Mouse (Mus musculus) macrophage (primary cell): ENCODE measurements at regions not wholly inside any gene's neighbourhood (a gene's known extent, or its start where the extent isn't known, plus 50 kb on each side); places are given as distances from the start of the nearest gene placed in this dataset.
A peak's percentile ranks its signal among the peaks of the same experiment; 100 is the strongest.

Source experiments
- H3K27ac ChIP-seq: fragments of 350-480 bp; formaldehyde crosslinking; 2 replicates; pipeline ENCODE4 v1.9.0; 2021
- H3K36me3 ChIP-seq: fragments of 350-480 bp; formaldehyde crosslinking; 2 replicates; pipeline ENCODE4 v1.9.0; 2021; ENCODE audit errors: inconsistent target
- H3K4me3 ChIP-seq: fragments of 350-480 bp; formaldehyde crosslinking; 2 replicates; pipeline ENCODE4 v1.9.0; 2021; ENCODE audit errors: inconsistent target
- H3K79me2 ChIP-seq: fragments of 350-480 bp; formaldehyde crosslinking; 2 replicates; pipeline ENCODE4 v1.9.0; 2021; ENCODE audit errors: inconsistent target
- WGBS: methylation state at CpG from one replicate; pipeline ENCODE4 v1.1.7; 2026; ENCODE audit warnings: inconsistent platforms; ENCODE audit not compliant: missing documents; 5-methylcytosine and 5-hydroxymethylcytosine counted together

- H3K79me2 ChIP-seq = peaks cover 32% of the 10 kb centered on the region
- under 1% methylated on average over 29 of the region's 30 CpGs for WGBS
- H3K27ac ChIP-seq = peak overlapping the region; percentile 79
- peak overlapping the region; percentile 59 for H3K4me3 ChIP-seq
- no peaks in the 10 kb centered on the region for H3K36me3 ChIP-seq
Measured at GRCm38 (mm10) chr6:31220184-31220931, 178.2 kb upstream of the Mkln1 start.

- Histone ChIP-seq H3K79me2 (peaks cover 24% of the 10 kb centered on the region), H3K27ac (no peak overlapping the region), H3K4me3 (peak overlapping the region; percentile 59; the same call in 1 of the 2 replicates), H3K36me3 (no peaks in the 10 kb centered on the region)
- WGBS = under 1% methylated on average over 10 of the region's 10 CpGs
Measured at GRCm38 (mm10) chr6:31221490-31221889, 177.0 kb upstream of the Mkln1 start.

DNA sequence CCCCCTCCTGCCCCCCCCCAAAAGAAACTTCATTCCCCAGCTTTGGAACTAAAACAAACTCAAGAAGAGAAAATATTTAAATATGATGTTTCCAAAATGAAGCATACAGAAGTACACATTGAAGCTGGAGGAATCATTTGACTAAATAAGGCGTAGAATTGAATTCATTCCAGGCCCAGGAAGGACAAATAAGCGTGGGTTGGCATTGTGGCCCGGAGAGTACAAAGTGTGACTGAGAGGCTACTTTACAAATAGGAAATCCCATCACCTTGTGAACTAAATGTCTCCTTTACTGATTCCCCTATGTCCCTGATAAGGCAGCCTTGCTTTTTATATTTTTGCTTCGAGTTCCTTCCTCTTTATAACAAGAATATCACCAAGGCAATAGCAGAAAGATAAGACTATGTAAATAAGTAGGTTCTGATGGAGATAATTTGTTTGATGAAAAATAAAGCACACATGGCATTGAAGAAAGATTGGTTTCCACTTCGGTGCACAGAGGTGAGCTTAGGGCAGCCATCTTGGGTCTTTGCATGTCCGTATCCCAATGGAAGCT, 176.4 kb upstream of the Mkln1 start:
- Histone ChIP-seq H3K36me3 (no peaks in the 10 kb centered on the region), H3K79me2 (peaks cover 20% of the 10 kb centered on the region), H3K4me3 (no peak overlapping the region), H3K27ac (no peak overlapping the region)
- WGBS = 51% methylated on average over 6 of the region's 6 CpGs

DNA sequence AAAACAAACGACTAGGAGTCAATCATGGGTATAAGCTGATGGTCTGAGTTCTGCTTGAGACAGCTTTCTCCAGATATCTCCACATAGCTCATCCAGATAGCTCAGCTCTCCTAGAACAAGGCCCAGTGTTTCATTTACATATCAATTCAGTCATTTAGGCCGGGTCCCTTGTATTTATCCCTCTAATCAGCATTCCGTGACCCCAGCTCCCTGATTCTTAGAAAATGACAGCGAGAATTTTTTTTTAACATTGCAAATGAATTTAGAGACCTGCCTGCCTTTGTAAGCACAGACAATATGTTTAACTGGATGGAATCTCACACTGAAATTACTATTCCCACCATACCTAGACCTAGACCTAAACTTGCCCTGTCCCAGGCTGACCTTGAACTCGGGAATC, 171.1 kb upstream of the Mkln1 start:
- WGBS = 86% methylated on average over 5 of the region's 5 CpGs
- no peak overlapping the region for H3K27ac ChIP-seq
- no peaks in the 10 kb centered on the region for H3K79me2 ChIP-seq
- no peak overlapping the region for H3K4me3 ChIP-seq
- H3K36me3 ChIP-seq = no peaks in the 10 kb centered on the region

- no peak overlapping the region for H3K27ac ChIP-seq
- no peak overlapping the region for H3K4me3 ChIP-seq
- no peaks in the 10 kb centered on the region for H3K36me3 ChIP-seq
- WGBS = 100% methylated on average over 1 of the region's 1 CpGs
- no peaks in the 10 kb centered on the region for H3K79me2 ChIP-seq
Measured at GRCm38 (mm10) chr6:31228061-31228460, 170.5 kb upstream of the Mkln1 start.

DNA sequence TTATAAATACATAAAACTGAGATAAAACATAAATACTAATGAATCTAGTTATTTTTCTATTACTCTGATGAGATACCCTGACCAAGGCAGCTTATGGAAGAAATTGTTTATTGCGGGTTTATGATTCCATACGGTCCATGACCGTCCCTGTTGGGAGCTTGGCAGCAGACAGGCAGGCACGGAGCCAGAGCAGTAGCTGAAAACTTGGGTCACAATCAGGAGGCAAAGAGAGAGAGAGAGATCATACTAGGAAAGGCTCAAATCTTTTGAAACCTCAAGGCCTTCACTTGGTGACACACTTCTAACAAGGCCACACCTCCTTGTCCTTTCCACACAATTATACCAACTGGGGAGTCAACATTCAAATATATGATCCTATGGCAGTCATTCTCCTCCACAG, 166.7 kb upstream of the Mkln1 start:
- 97% methylated on average over 4 of the region's 4 CpGs for WGBS
- Histone ChIP-seq H3K27ac (no peak overlapping the region), H3K36me3 (no peaks in the 10 kb centered on the region), H3K4me3 (no peak overlapping the region), H3K79me2 (no peaks in the 10 kb centered on the region)

DNA sequence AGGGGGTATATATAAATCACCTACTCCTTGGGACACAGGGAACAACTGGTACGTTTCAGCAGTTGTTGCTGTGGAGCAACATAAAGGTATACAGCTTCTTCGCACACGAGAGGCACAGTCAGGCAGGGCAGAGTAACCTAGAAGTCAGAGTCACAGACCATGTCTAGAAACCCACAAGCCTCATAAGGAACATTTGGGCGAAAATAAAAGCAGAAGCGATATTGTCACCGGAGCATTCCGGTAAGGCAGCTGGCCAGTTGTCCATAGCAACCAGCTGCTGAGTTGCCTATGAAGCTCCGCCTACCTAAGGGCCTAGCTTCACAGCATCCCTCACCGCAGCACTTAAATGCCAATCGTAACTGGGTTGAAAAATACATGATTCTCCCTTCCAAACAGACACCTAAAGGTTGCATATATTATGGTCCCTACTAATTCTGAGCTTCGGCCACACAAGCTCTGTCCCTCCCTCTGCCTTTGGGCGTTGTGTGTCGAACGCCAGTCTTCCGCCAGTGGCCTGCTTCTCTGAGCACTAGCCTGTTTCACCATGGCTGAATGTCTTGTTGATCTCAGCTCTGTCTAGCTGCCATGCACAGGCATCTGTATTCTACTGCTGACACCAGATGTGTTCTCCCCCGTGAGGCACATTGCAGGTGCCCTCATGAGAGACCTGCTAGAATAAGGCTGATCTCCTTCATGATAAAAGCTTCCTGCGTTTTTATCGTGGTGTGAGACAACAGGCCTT, 165.1 kb upstream of the Mkln1 start:
- H3K4me3 ChIP-seq = no peak overlapping the region
- H3K27ac ChIP-seq = no peak overlapping the region
- H3K79me2 ChIP-seq = no peaks in the 10 kb centered on the region
- H3K36me3 ChIP-seq = no peaks in the 10 kb centered on the region
- 41% methylated on average over 17 of the region's 18 CpGs for WGBS

DNA sequence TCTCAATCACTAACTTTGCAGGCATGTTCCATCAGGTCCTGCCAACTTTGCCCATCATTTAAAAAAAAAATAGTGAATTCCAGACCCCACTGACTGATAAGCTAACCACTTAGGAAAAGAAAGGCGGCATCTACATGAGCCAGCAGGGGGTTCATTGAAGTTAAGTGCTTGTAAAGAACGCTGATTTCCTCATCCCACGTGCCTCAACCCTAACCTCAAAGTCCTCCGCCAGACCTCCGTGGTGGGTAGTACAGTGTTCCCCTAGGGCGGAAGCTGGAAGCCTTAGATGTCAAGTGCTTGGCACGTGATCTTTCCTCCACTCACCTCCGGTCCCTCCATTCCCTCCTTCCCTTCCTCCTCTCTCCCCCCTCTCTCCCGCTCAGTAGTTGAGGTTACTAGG, 158.5 kb upstream of the Mkln1 start:
- H3K4me3 ChIP-seq = no peak overlapping the region
- H3K79me2 ChIP-seq = no peaks in the 10 kb centered on the region
- no peak overlapping the region for H3K27ac ChIP-seq
- 24% methylated on average over 9 of the region's 9 CpGs for WGBS
- no peaks in the 10 kb centered on the region for H3K36me3 ChIP-seq

DNA sequence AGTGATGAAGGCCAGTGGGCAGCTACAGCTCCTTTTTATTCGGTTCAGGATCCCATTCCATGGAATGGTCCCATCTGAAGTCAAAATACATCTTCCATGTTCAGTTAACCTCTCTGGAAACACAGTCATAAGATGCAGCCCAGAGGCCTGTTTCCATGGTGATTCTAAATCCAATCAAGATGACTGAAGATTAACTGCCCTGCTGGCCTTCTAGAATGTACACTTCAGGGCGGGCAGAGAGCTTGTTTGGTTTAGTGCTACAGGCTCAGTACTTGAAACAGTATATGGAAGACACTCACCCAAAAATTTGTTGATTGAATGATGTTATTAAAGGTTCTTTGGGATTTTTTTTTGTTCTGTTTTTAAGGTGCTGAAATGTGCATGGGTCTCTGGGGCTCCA, 148.0 kb upstream of the Mkln1 start:
- Histone ChIP-seq H3K27ac (no peak overlapping the region), H3K36me3 (no peaks in the 10 kb centered on the region), H3K4me3 (no peak overlapping the region), H3K79me2 (no peaks in the 10 kb centered on the region)
- 95% methylated on average over 2 of the region's 2 CpGs for WGBS

DNA sequence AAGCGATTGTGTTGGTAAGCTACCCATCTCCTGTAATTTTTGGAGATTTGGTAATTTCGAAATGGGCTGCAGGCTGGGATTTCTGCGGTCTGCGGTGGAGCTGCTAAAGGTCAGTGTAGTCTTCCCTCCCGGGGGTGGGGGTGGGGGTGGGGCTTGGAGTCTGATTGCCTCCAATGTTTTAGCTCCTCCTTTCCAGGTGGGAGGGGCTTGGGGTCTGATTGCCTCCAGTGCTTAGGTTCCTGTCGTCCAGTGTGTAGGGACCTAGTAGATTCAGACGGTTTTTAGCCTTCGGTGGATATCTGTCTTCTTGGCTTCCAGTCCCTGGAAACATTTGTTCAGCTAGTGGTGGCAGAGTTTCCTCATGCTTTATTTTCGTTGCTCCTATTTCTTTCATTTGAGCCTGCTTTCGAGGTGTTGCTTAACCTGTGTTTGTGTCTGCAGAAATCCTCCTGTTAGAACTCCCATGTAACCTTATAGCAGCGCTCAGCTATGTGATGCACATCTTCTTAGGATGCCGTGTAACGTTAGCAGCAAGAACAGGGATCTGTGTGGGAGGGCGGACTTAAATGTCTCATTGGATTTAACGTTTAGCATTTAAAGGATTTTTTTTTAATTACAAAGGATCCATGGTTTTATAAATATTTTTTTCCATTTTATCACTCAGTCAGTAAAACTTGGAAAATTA, 145.1 kb upstream of the Mkln1 start:
- no peaks in the 10 kb centered on the region for H3K79me2 ChIP-seq
- H3K27ac ChIP-seq = no peak overlapping the region
- no peaks in the 10 kb centered on the region for H3K36me3 ChIP-seq
- WGBS = 35% methylated on average over 15 of the region's 15 CpGs
- no peak overlapping the region for H3K4me3 ChIP-seq

DNA sequence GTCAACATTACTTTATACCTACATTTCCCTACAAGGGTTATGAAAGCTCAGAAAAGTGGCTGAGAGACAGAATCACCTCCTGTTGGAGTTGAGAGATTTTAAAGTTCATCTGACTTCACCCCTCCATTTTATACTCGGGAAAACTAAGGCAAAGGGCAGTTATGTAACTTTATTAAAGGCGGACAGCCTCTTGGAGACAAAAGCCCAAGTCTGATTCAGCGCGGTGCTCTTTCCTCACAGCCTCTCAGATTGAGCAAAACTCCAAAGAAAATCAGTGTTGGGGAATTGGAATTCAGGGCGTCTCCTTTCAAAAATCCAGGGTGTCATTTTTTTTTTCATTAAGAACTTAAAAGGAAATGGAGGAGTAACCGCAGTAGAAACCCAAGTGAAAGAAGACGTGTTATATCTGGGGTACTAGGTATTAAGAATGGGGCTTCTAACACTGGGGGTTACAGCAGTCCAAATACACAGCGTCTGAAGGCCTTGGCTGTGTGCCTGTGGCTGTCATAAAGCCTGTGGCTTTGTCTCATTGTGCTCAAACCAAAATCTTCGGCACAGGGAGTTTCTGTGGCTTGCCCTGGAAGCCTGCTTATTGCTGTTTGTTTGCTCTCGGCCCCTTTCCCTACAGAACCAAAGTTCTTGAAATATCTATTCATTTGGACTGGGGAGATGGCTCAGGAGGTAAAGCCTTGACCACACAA, 137.7 kb upstream of the Mkln1 start:
- Histone ChIP-seq H3K27ac (no peak overlapping the region), H3K36me3 (no peaks in the 10 kb centered on the region), H3K79me2 (no peaks in the 10 kb centered on the region), H3K4me3 (no peak overlapping the region)
- 92% methylated on average over 10 of the region's 10 CpGs for WGBS

- no peak overlapping the region for H3K4me3 ChIP-seq
- WGBS = 94% methylated on average over 15 of the region's 15 CpGs
Measured at GRCm38 (mm10) chr6:31261797-31262540, 136.6 kb upstream of the Mkln1 start.

GRCm38 (mm10) chr6:31262651-31263050, 135.9 kb upstream of the Mkln1 start:
- H3K36me3 ChIP-seq = no peaks in the 10 kb centered on the region
- WGBS = 93% methylated on average over 8 of the region's 8 CpGs
- no peak overlapping the region for H3K27ac ChIP-seq
- no peak overlapping the region for H3K4me3 ChIP-seq
- no peaks in the 10 kb centered on the region for H3K79me2 ChIP-seq

More at GRCm38 (mm10) chr6:31261797-31262540, 136.6 kb upstream of the Mkln1 start:
- H3K79me2 ChIP-seq = no peaks in the 10 kb centered on the region
- no peaks in the 10 kb centered on the region for H3K36me3 ChIP-seq
- no peak overlapping the region for H3K27ac ChIP-seq

DNA sequence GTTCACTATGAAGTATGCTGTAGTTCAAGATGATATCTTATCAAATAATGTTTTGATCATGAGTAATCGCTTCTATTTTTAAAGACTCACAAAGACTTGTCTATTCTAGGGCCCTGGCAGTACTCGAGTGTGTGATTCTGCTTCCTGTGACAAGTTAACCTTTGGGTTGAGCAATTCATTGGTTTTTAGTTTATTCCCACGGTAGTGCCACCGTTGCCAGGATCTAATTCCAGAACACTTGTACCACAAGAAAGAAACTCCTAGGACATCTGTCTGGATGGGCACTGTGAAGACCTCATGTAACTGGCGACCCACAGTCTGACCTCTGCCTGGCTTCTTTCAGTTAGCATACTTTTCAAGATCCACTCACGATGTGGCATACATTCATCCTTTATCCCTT, 134.7 kb upstream of the Mkln1 start:
- no peaks in the 10 kb centered on the region for H3K36me3 ChIP-seq

More for the DNA sequence above, 134.7 kb upstream of the Mkln1 start:
- H3K4me3 ChIP-seq = no peak overlapping the region
- H3K27ac ChIP-seq = no peak overlapping the region
- WGBS = 65% methylated on average over 6 of the region's 6 CpGs
- H3K79me2 ChIP-seq = no peaks in the 10 kb centered on the region
